Mouse (Mus musculus): ENCODE measurements around the gene Cpa4. TPM values are rescaled to one million over a fixed set of nuclear protein-coding genes. Genes with fewer than 3 reads are reported as not detected.

Gene Cpa4
- total RNA-seq, 4 experiments from 2014 or later = 0.17 to 0.39 (median 0.18) TPM

GRCm38 (mm10) chr6:30591851-30592404 lies 23.8 kb downstream of the Cpa4 start:
- no peak for DNase-seq (ENCODE audit: low spot score in 2 of 2)

GRCm38 (mm10) chr6:30592417-30592974 lies 24.3 kb downstream of the Cpa4 start:
- DNase-seq (ENCODE audit: low spot score in 2 of 2) = no peak

- no peak for DNase-seq (ENCODE audit: low spot score in 2 of 2)
These were observed 26.2 kb downstream of the Cpa4 start for GRCm38 (mm10) chr6:30594364-30594763.

- DNase-seq (ENCODE audit: low spot score in 2 of 2) = no peak
These were observed 28.2 kb downstream of the Cpa4 start for GRCm38 (mm10) chr6:30596230-30596898.

GRCm38 (mm10) chr6:30600033-30600432 lies 31.9 kb downstream of the Cpa4 start:
- no peak for DNase-seq (ENCODE audit: low spot score in 2 of 2)

GRCm38 (mm10) chr6:30600995-30601394 lies 32.8 kb downstream of the Cpa4 start:
- no peak for DNase-seq (ENCODE audit: low spot score in 2 of 2)

GRCm38 (mm10) chr6:30604342-30604867 lies 36.2 kb downstream of the Cpa4 start:
- no peak for DNase-seq (ENCODE audit: low spot score in 2 of 2)

GRCm38 (mm10) chr6:30605111-30605510 lies 36.9 kb downstream of the Cpa4 start:
- DNase-seq (ENCODE audit: low spot score in 2 of 2) = no peak

GRCm38 (mm10) chr6:30605672-30606071 lies 37.5 kb downstream of the Cpa4 start:
- DNase-seq (ENCODE audit: low spot score in 2 of 2) = no peak

- DNase-seq (ENCODE audit: low spot score in 2 of 2) = no peak
These were observed 42.5 kb downstream of the Cpa4 start, which contains the start of gene Cpa5 for GRCm38 (mm10) chr6:30610710-30611109. Cpa5 (plus strand) TSS chr6:30611010.

- DNase-seq (ENCODE audit: low spot score in 2 of 2) = no peak
These were observed 43.0 kb downstream of the Cpa4 start for GRCm38 (mm10) chr6:30611212-30611611.

GRCm38 (mm10) chr6:30614251-30614650 lies 46.1 kb downstream of the Cpa4 start:
- DNase-seq (ENCODE audit: low spot score in 2 of 2) = no peak

- no peak for DNase-seq (ENCODE audit: low spot score in 2 of 2)
These were observed 47.6 kb downstream of the Cpa4 start for GRCm38 (mm10) chr6:30615741-30616140.

- no peak for DNase-seq (ENCODE audit: low spot score in 2 of 2)
These were observed 48.3 kb downstream of the Cpa4 start for GRCm38 (mm10) chr6:30616491-30616941.

GRCm38 (mm10) chr6:30617020-30617958 lies 49.1 kb downstream of the Cpa4 start:
- no peak for DNase-seq (ENCODE audit: low spot score in 2 of 2)

- DNase-seq (ENCODE audit: low spot score in 2 of 2) = peak; percentile 40 to 59
These were observed 49.9 kb downstream of the Cpa4 start for GRCm38 (mm10) chr6:30617959-30618590.

- no peak for DNase-seq (ENCODE audit: low spot score in 2 of 2)
These were observed 50.6 kb downstream of the Cpa4 start for GRCm38 (mm10) chr6:30618735-30619134.

- no peak for DNase-seq (ENCODE audit: low spot score in 2 of 2)
These were observed 51.4 kb downstream of the Cpa4 start for GRCm38 (mm10) chr6:30619606-30620005.

- no peak for DNase-seq (ENCODE audit: low spot score in 2 of 2)
These were observed 52.4 kb downstream of the Cpa4 start for GRCm38 (mm10) chr6:30620591-30620990.

GRCm38 (mm10) chr6:30620994-30621393 lies 52.8 kb downstream of the Cpa4 start:
- no peak for DNase-seq (ENCODE audit: low spot score in 2 of 2)

GRCm38 (mm10) chr6:30621986-30622389 lies 53.8 kb downstream of the Cpa4 start:
- DNase-seq (ENCODE audit: low spot score in 2 of 2) = no peak
